Mouse (Mus musculus): ENCODE measurements at regions not wholly inside any gene's neighbourhood (a gene's known extent, or its start where the extent isn't known, plus 50 kb on each side); places are given as distances from the start of the nearest gene placed in this dataset.

GRCm38 (mm10) chr6:94773604-94774486, 73.9 kb upstream of the Lrig1 start:
- TF ChIP-seq POLR2A (IDR thresholded peaks at IDR 0.05; ENCODE audit: borderline replicate concordance, insufficient read depth, low read length) (no peak), CTCF (IDR thresholded peaks at IDR 0.05; ENCODE audit: borderline replicate concordance, insufficient read depth, low read depth, low read length) (no peak)

All from cerebellum, adult 2 months (tissue).